Mouse (Mus musculus) heart, adult 2 months (tissue): ENCODE measurements around the gene Emp3. TPM values are rescaled to one million over a fixed set of nuclear protein-coding genes. Genes with fewer than 3 reads are reported as not detected.
A peak's percentile ranks its signal among the peaks of the same experiment; 100 is the strongest.

Experiments
- DNase-seq, 2 experiments: peaks; one replicate each; pipeline ENCODE4 v3.0.0; 2021
- H3K27ac ChIP-seq: fragments of 200-600 bp; 2 replicates; pipeline ENCODE4 v1.8.1; 2022
- H3K27me3 ChIP-seq: fragments of 200-500 bp; 2 replicates; pipeline ENCODE4 v1.6.1; 2012; ENCODE audit warnings: mild to moderate bottlenecking, low read length, inconsistent platforms, mixed read lengths; ENCODE audit not compliant: control insufficient read depth, insufficient read depth
- H3K36me3 ChIP-seq: fragments of 200-500 bp; 2 replicates; pipeline ENCODE4 v1.6.1; 2012; ENCODE audit warnings: low read length, inconsistent platforms; ENCODE audit not compliant: control insufficient read depth, insufficient read depth
- H3K4me1 ChIP-seq: fragments of 200-500 bp; 2 replicates; pipeline ENCODE4 v1.6.1; 2011; ENCODE audit warnings: low read length; ENCODE audit not compliant: control insufficient read depth, insufficient read depth
- H3K4me3 ChIP-seq: fragments of 200-600 bp; 2 replicates; pipeline ENCODE4 v1.8.1; 2022
- H3K79me2 ChIP-seq: fragments of 200-500 bp; replicated peaks from 2 replicates; pipeline ENCODE4 v1.6.1; 2012; ENCODE audit warnings: mild to moderate bottlenecking, inconsistent platforms, low read length, moderate library complexity, mixed read lengths; ENCODE audit not compliant: control insufficient read depth, insufficient read depth
- H3K9ac ChIP-seq: fragments of 200-500 bp; 2 replicates; pipeline ENCODE4 v1.6.1; 2012; ENCODE audit warnings: low read depth, mild to moderate bottlenecking, control low read depth, inconsistent platforms, low read length, mixed read lengths
- CTCF ChIP-seq: fragments of 200-600 bp; IDR thresholded peaks from 2 replicates; pipeline ENCODE4 v1.8.1; 2022; ENCODE audit warnings: antibody characterized with exemption, mild to moderate bottlenecking, moderate library complexity
- EP300 ChIP-seq: fragments of 200-500 bp; IDR thresholded peaks from 2 replicates; pipeline ENCODE4 v1.6.1; 2011; ENCODE audit warnings: low read depth, low read length, control low read depth; ENCODE audit not compliant: insufficient read depth
- POLR2A ChIP-seq: fragments of 200-500 bp; IDR thresholded peaks from 2 replicates; pipeline ENCODE4 v1.6.1; 2011; ENCODE audit warnings: mild to moderate bottlenecking, low read depth, low read length, control low read depth; ENCODE audit not compliant: insufficient read depth
- WGBS: fragments of 180-500 bp; shearing (Covaris S2); methylation state at CpG from one replicate; pipeline ENCODE4 v1.1.7; 2018; 5-methylcytosine and 5-hydroxymethylcytosine counted together
- intact Hi-C: fragments of 180-260 bp; cut with DNase I; formaldehyde crosslinking; loops from one replicate; pipeline ENCODE4 v1.15.1; 2025
- polyA plus RNA-seq: library from polyadenylated mRNA; depleted of rRNA; stranded (reverse); fragments of >200 nt; gene quantifications from 2 replicates; pipeline ENCODE4 v1.2.3, GENCODE M21; 2012
- total RNA-seq, 2 experiments: library from RNA; stranded (reverse); gene quantifications; 2 replicates each; pipeline ENCODE4 v1.2.3; 2021

Emp3 gene
- total and polyA plus RNA-seq, 3 experiments, result 24.2 to 77.7 (median 29.2) TPM

- DNase-seq, result peak; percentile 94 to 97
- Histone ChIP-seq H3K4me1 (peaks cover 11% of the 10 kb centered on the region), H3K79me2 (no peaks in the 10 kb centered on the region), H3K36me3 (no peaks in the 10 kb centered on the region), H3K27ac (peak overlapping the region; percentile 94), H3K27me3 (no peaks in the 10 kb centered on the region), H3K9ac (peak overlapping the region; percentile 71), H3K4me3 (peak overlapping the region; percentile 50)
- WGBS, result under 1% methylated on average over 37 of the region's 37 CpGs
- intact Hi-C loops, result loop anchor here (1.0 to 5.0 kb wide), 3 partner anchors 26 to 206 kb away; partner anchors contain the start of genes Kdelr1, Rpl18 and Sphk2
- TF ChIP-seq EP300 (peak; percentile 87), POLR2A (peak; percentile 81), CTCF (no peak)
These were observed 1.9 kb upstream of the Emp3 start for GRCm38 (mm10) chr7:45922928-45923761.

GRCm38 (mm10) chr7:45921950-45922600 is 871 bp upstream of the Emp3 start:
- WGBS, result 64% methylated on average over 12 of the region's 12 CpGs
- H3K27ac ChIP-seq, result peak overlapping the region; percentile 94
- peaks cover 14% of the 10 kb centered on the region for H3K4me1 ChIP-seq
- no peaks in the 10 kb centered on the region for H3K27me3 ChIP-seq
- peak overlapping the region; percentile 28; the same call in 1 of the 2 replicates for H3K9ac ChIP-seq
- no peak for TF ChIP-seq POLR2A
- TF ChIP-seq CTCF, result no peak
- no peak for TF ChIP-seq EP300
- no peak overlapping the region for H3K4me3 ChIP-seq
- DNase-seq, result peak; percentile 21 to 33
- intact Hi-C loops, result loop anchor here (2.0 to 5.0 kb wide), 2 partner anchors 49 to 205 kb away; partner anchors contain the start of genes Kdelr1, Rpl18 and Sphk2
- H3K79me2 ChIP-seq, result no peaks in the 10 kb centered on the region
- no peaks in the 10 kb centered on the region for H3K36me3 ChIP-seq

GRCm38 (mm10) chr7:45920583-45921241 is 492 bp downstream of the Emp3 start:
- WGBS, result 20% methylated on average over 9 of the region's 9 CpGs
- intact Hi-C loops, result loop anchor here (5.0 kb wide), 1 partner anchor 203 kb away; the partner anchor contains the start of genes Rpl18 and Sphk2
- peak overlapping the region; percentile 48 for H3K9ac ChIP-seq
- no peaks in the 10 kb centered on the region for H3K27me3 ChIP-seq
- TF ChIP-seq EP300 (no peak), POLR2A (peak; percentile 48; the same call in 1 of the 2 replicates)
- peaks cover 16% of the 10 kb centered on the region for H3K4me1 ChIP-seq
- H3K79me2 ChIP-seq, result no peaks in the 10 kb centered on the region
- peak overlapping the region; percentile 45 for H3K4me3 ChIP-seq
- H3K36me3 ChIP-seq, result no peaks in the 10 kb centered on the region
- H3K27ac ChIP-seq, result peak overlapping the region; percentile 94
- DNase-seq, result peak; percentile 57 to 68

- Histone ChIP-seq H3K79me2 (no peaks in the 10 kb centered on the region), H3K9ac (peak overlapping the region; percentile 48; the same call in 1 of the 2 replicates), H3K36me3 (no peaks in the 10 kb centered on the region), H3K27me3 (no peaks in the 10 kb centered on the region), H3K4me3 (no peak overlapping the region; the same call in 1 of the 2 replicates), H3K27ac (peak overlapping the region; percentile 94), H3K4me1 (peaks cover 16% of the 10 kb centered on the region)
- no peak for DNase-seq
- 58% methylated on average over 4 of the region's 4 CpGs for WGBS
- TF ChIP-seq EP300 (no peak), CTCF (no peak), POLR2A (no peak)
- intact Hi-C loops, result loop anchor here (5.0 kb wide), 1 partner anchor 202 kb away; the partner anchor contains the start of genes Rpl18 and Sphk2
These were observed 1.4 kb downstream of the Emp3 start for GRCm38 (mm10) chr7:45919761-45920160.

- TF ChIP-seq POLR2A (no peak), CTCF (peak; percentile 67)
- Histone ChIP-seq H3K9ac (0 out of 2 replicates have a peak overlapping the region, but pooled peaks have one; percentile 12), H3K4me3 (no peak overlapping the region), H3K27me3 (no peaks in the 10 kb centered on the region), H3K79me2 (no peaks in the 10 kb centered on the region), H3K4me1 (peaks cover 16% of the 10 kb centered on the region), H3K36me3 (no peaks in the 10 kb centered on the region), H3K27ac (no peak overlapping the region; the same call in 1 of the 2 replicates)
- intact Hi-C loops, result no loop called here
- no peak for DNase-seq
- 66% methylated on average over 14 of the region's 14 CpGs for WGBS
These were observed 2.0 kb downstream of the Emp3 start for GRCm38 (mm10) chr7:45919083-45919671.
